Mouse (Mus musculus): ENCODE results near the gene Wnt5b.

- TF ChIP-seq POLR2A (IDR thresholded peaks at IDR 0.05; ENCODE audit: extremely low read depth, insufficient read depth, low read length), result no peak
- no peak for TF ChIP-seq CTCF (IDR thresholded peaks at IDR 0.05; ENCODE audit: extremely low read depth, insufficient read depth, low read length)
Measured at GRCm38 (mm10) chr6:119513452-119513851, 30.7 kb downstream of the Wnt5b start.
